Mouse (Mus musculus) liver, embryonic 12.5 days (tissue): ENCODE measurements around the gene Thap2. TPM values are rescaled to one million over a fixed set of nuclear protein-coding genes. Genes with fewer than 3 reads are reported as not detected.

Source experiments
- ATAC-seq: fragments of 200-750 bp; cut with Nextera tagmentation; 2 replicates; pipeline ENCODE4 v1.8.0; 2017; ENCODE audit warnings: moderate number of reproducible peaks, mild to moderate bottlenecking, moderate library complexity
- H3K27ac ChIP-seq: fragments of 300-500 bp; sonication (generic); 2 replicates; pipeline ENCODE4 v1.5.1; 2016; ENCODE audit warnings: mild to moderate bottlenecking
- H3K27me3 ChIP-seq: fragments of 300-500 bp; sonication (generic); replicated peaks from 2 replicates; pipeline ENCODE4 v1.6.1; 2016; ENCODE audit warnings: mild to moderate bottlenecking, moderate library complexity
- H3K36me3 ChIP-seq: fragments of 300-500 bp; sonication (generic); 2 replicates; pipeline ENCODE4 v1.6.1; 2016; ENCODE audit warnings: mild to moderate bottlenecking, moderate library complexity
- H3K4me1 ChIP-seq: fragments of 300-500 bp; sonication (generic); 2 replicates; pipeline ENCODE4 v1.6.1; 2016
- H3K4me2 ChIP-seq: fragments of 300-500 bp; sonication (generic); 2 replicates; pipeline ENCODE4 v1.6.1; 2016; ENCODE audit warnings: mild to moderate bottlenecking, moderate library complexity
- H3K4me3 ChIP-seq: fragments of 300-500 bp; sonication (generic); 2 replicates; pipeline ENCODE4 v1.5.1; 2016; ENCODE audit warnings: mild to moderate bottlenecking, moderate library complexity
- H3K9ac ChIP-seq: fragments of 300-500 bp; sonication (generic); 2 replicates; pipeline ENCODE4 v1.6.1; 2016; ENCODE audit warnings: mild to moderate bottlenecking, moderate library complexity
- H3K9me3 ChIP-seq: fragments of 300-500 bp; sonication (generic); replicated peaks from 2 replicates; pipeline ENCODE4 v1.6.1; 2016; ENCODE audit warnings: mild to moderate bottlenecking, moderate library complexity
- WGBS: fragments of 180-500 bp; shearing (Covaris S2); methylation state at CpG from one replicate; pipeline ENCODE4 v1.1.7; 2016; ENCODE audit not compliant: insufficient replicate concordance; 5-methylcytosine and 5-hydroxymethylcytosine counted together
- polyA plus RNA-seq: library from polyadenylated mRNA; unstranded; fragments of >200 nt; fragmentation: Nextera tagmentation; extraction: Ambion mirVana; gene quantifications from 2 replicates; pipeline ENCODE4 v1.2.1, GENCODE M21; 2016

Thap2 gene
- polyA plus RNA-seq, 1 experiment from 2014 or later, result 10.5 TPM

GRCm38 (mm10) chr10:115382846-115383643 lies 1.2 kb downstream of the Thap2 start:
- Histone ChIP-seq H3K9ac (peak overlapping the region; percentile 90), H3K36me3 (peaks cover 12% of the 10 kb centered on the region), H3K27ac (0 out of 2 replicates have a peak overlapping the region, but pooled peaks have one; percentile 30), H3K4me2 (peak overlapping the region; percentile 71), H3K4me1 (peaks cover 48% of the 10 kb centered on the region), H3K27me3 (no peaks in the 10 kb centered on the region), H3K9me3 (no peaks in the 10 kb centered on the region), H3K4me3 (peak overlapping the region; percentile 99)
- WGBS, result 62% methylated on average over 12 of the region's 12 CpGs
- ATAC-seq, result no peak

DNA sequence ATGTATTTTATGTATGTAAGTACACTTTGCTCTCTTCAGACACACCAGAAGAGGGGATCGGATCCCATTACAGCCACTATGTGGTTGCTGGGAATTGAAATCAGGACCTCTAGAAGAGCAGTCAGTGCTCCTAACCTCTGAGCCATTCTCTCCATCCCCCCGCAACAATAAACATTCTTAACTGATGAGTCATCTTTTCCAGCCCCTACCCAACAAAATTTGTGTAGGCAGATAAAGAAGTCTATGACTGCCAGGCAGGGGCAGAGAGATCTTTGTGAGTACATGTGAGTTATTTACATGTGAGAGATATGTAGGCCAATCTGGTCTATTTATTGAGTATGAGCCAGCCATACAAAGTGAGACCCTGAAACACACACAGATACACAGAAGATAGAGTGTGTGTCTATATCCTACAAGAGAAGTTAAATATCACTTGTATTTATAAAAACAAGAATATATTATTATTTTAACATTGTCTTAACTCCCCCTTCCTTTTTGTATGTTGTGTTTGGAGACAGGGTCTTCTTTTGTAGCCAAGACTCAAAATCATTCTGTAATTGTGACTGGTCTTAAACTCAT lies 2.6 kb downstream of the Thap2 start:
- 63% methylated on average over 2 of the region's 2 CpGs for WGBS
- Histone ChIP-seq H3K9me3 (no peaks in the 10 kb centered on the region), H3K36me3 (0 out of 2 replicates have a peak, but pooled peaks cover 7% of the 10 kb centered on the region), H3K9ac (no peak overlapping the region), H3K27ac (no peak overlapping the region), H3K4me2 (no peak overlapping the region), H3K27me3 (no peaks in the 10 kb centered on the region), H3K4me1 (peaks cover 36% of the 10 kb centered on the region), H3K4me3 (no peak overlapping the region)
- no peak for ATAC-seq

GRCm38 (mm10) chr10:115363151-115363550 lies 21.1 kb downstream of the Thap2 start:
- H3K9me3 ChIP-seq, result no peaks in the 10 kb centered on the region
- peaks cover 40% of the 10 kb centered on the region for H3K4me1 ChIP-seq
- H3K4me2 ChIP-seq, result peak overlapping the region; percentile 70
- no peaks in the 10 kb centered on the region for H3K36me3 ChIP-seq
- WGBS, result 60% methylated on average over 4 of the region's 4 CpGs
- no peaks in the 10 kb centered on the region for H3K27me3 ChIP-seq
- no peak for ATAC-seq
- peak overlapping the region; percentile 67 for H3K9ac ChIP-seq
- H3K27ac ChIP-seq, result peak overlapping the region; percentile 99
- H3K4me3 ChIP-seq, result peak overlapping the region; percentile 69

GRCm38 (mm10) chr10:115362623-115362964 lies 21.6 kb downstream of the Thap2 start:
- peak overlapping the region; percentile 70 for H3K4me2 ChIP-seq
- H3K36me3 ChIP-seq, result no peaks in the 10 kb centered on the region
- peaks cover 40% of the 10 kb centered on the region for H3K4me1 ChIP-seq
- 4% methylated on average over 9 of the region's 9 CpGs for WGBS
- ATAC-seq, result peak; percentile 43
- H3K27ac ChIP-seq, result peak overlapping the region; percentile 99
- H3K9ac ChIP-seq, result peak overlapping the region; percentile 67
- H3K27me3 ChIP-seq, result no peaks in the 10 kb centered on the region
- peak overlapping the region; percentile 69 for H3K4me3 ChIP-seq
- H3K9me3 ChIP-seq, result no peaks in the 10 kb centered on the region

- 1% methylated on average over 52 of the region's 58 CpGs for WGBS
- H3K4me3 ChIP-seq, result peak within 1 kb of the TSS; percentile 69
- peak within 1 kb of the TSS; percentile 99 for H3K27ac ChIP-seq
- H3K36me3 ChIP-seq, result peaks cover 3% of the 10 kb centered on the region
- H3K9me3 ChIP-seq, result no peaks in the 10 kb centered on the region
- peak within 1 kb of the TSS; percentile 70 for H3K4me2 ChIP-seq
- H3K27me3 ChIP-seq, result no peaks in the 10 kb centered on the region
- H3K9ac ChIP-seq, result peak within 1 kb of the TSS; percentile 67
- H3K4me1 ChIP-seq, result peaks cover 36% of the 10 kb centered on the region
- peak; percentile 99 for ATAC-seq
Measured at GRCm38 (mm10) chr10:115361840-115362622, 22.2 kb downstream of the Thap2 start, which contains the start of gene Tmem19. Gene Tmem19, minus strand, starts transcription at chr10:115362501.

DNA sequence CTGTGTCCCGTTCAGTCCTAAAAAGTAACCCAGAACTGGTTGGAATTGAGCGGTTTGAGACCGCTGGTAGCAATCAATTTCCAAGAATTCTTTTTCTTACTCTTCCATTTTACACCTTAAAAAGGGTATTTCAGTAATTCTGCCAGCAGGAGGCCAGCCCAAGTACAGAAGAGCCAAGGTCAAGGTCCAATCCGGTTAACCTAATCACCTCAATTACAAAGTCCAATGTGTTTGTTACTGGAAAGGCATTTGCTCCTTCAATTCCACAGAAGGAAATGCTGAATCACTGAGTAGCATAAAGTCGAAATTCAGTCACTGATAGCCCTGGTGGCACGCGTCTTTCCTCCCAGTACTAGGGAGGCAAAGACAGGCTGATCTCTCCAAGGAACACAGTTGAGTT lies 25.2 kb downstream of the Thap2 start:
- H3K9me3 ChIP-seq, result no peaks in the 10 kb centered on the region
- H3K9ac ChIP-seq, result no peak overlapping the region
- H3K4me3 ChIP-seq, result no peak overlapping the region
- no peak for ATAC-seq
- no peaks in the 10 kb centered on the region for H3K27me3 ChIP-seq
- peaks cover 36% of the 10 kb centered on the region for H3K4me1 ChIP-seq
- H3K27ac ChIP-seq, result no peak overlapping the region
- no peak overlapping the region; the same call in 1 of the 2 replicates for H3K4me2 ChIP-seq
- peaks cover 13% of the 10 kb centered on the region for H3K36me3 ChIP-seq
- WGBS, result 72% methylated on average over 7 of the region's 7 CpGs

DNA sequence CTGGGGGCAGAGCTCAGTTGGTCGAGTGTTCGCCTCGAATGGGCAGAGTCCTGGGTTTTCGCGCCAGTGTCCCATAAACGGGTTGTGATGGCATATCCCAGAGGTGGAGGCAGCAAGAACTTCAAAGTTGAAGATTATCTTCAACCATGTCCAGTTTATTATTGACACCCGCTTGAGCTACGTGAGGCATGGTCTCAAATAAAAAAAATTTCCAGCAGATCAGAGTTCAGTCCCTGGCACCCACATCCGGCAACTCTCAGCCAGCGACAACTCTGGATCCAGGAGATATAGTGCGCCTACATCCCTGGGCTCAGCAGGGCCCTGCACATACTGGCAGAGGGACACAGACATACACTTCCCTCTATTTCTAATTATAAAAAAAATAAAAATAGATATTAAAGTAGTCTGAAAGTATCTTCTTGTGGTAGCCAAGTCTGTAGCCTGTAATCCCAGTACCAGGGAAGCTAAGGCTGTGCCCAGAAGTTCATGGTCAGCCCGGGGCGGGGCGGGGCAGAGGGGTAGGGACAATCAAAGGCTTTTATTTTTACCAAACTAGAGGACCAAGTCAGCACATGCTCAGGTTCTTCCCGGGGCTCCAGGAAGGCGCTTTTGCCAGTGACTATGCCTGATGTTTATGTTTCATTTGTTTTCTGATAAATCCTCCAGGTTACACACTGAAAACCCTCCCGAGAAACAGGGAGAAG lies 25.9 kb downstream of the Thap2 start:
- ATAC-seq, result no peak
- H3K9ac ChIP-seq, result no peak overlapping the region
- no peaks in the 10 kb centered on the region for H3K27me3 ChIP-seq
- peaks cover 31% of the 10 kb centered on the region for H3K4me1 ChIP-seq
- no peak overlapping the region for H3K4me3 ChIP-seq
- H3K36me3 ChIP-seq, result peaks cover 13% of the 10 kb centered on the region
- H3K27ac ChIP-seq, result no peak overlapping the region
- whole genome bisulfite sequencing, result 86% methylated on average over 17 of the region's 17 CpGs
- no peak overlapping the region for H3K4me2 ChIP-seq
- H3K9me3 ChIP-seq, result no peaks in the 10 kb centered on the region

DNA sequence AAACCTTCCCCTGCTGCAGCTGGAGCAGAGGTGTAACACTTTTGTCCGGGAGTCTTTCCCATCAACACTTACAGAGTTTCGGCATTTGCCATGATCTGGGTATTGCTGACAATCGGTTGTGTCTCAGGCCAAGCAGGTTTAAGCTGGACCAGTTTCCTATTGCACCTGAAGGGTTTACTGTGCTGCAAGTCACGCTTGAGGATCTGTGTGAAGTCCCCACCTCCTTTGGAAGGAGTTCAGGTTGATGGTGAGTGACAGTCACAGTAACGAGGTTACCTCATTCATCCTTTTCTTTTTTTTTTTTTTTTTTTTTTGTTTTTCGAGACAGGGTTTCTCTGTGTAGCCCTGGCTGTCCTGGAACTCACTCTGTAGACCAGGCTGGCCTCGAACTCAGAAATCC lies 28.1 kb downstream of the Thap2 start:
- peaks cover 13% of the 10 kb centered on the region for H3K36me3 ChIP-seq
- H3K4me1 ChIP-seq, result peaks cover 26% of the 10 kb centered on the region
- no peak overlapping the region for H3K4me3 ChIP-seq
- H3K9me3 ChIP-seq, result no peaks in the 10 kb centered on the region
- 73% methylated on average over 6 of the region's 7 CpGs for WGBS
- H3K4me2 ChIP-seq, result no peak overlapping the region
- ATAC-seq, result no peak
- no peaks in the 10 kb centered on the region for H3K27me3 ChIP-seq
- no peak overlapping the region for H3K27ac ChIP-seq
- H3K9ac ChIP-seq, result no peak overlapping the region

DNA sequence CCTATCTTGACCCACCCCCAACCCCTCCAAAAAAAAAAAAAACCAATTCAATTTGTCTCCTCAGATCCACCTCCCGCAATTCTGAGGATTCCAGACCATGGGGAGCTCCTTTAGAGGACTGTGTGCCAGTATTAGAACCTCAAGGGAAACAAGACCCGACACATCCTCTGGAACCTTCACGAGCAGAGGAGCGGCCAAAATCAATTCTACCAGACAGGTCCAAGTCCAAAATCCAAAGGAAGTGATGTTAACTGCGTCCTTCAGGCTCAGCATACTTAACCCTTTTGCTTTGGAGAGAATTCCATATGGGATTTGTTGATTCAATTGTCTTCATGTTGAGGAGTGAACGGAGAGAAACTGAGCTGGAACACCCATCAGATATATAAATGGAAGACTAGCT lies 29.2 kb downstream of the Thap2 start:
- no peak for ATAC-seq
- Histone ChIP-seq H3K9ac (no peak overlapping the region), H3K4me2 (no peak overlapping the region), H3K27ac (no peak overlapping the region), H3K4me3 (no peak overlapping the region), H3K9me3 (no peaks in the 10 kb centered on the region), H3K36me3 (peaks cover 13% of the 10 kb centered on the region), H3K4me1 (peaks cover 24% of the 10 kb centered on the region), H3K27me3 (no peaks in the 10 kb centered on the region)
- 73% methylated on average over 6 of the region's 6 CpGs for WGBS

- no peak overlapping the region for H3K9ac ChIP-seq
- WGBS, result 78% methylated on average over 6 of the region's 6 CpGs
- ATAC-seq, result no peak
Measured at GRCm38 (mm10) chr10:115354553-115354952, 29.7 kb downstream of the Thap2 start.

GRCm38 (mm10) chr10:115350810-115351397 lies 33.3 kb downstream of the Thap2 start:
- no peak overlapping the region for H3K9ac ChIP-seq
- H3K4me1 ChIP-seq, result peaks cover 24% of the 10 kb centered on the region
- H3K27ac ChIP-seq, result no peak overlapping the region
- no peaks in the 10 kb centered on the region for H3K27me3 ChIP-seq
- 56% methylated on average over 2 of the region's 2 CpGs for WGBS
- H3K9me3 ChIP-seq, result no peaks in the 10 kb centered on the region
- peaks cover 10% of the 10 kb centered on the region for H3K36me3 ChIP-seq
- peak; percentile 74 for ATAC-seq
- H3K4me2 ChIP-seq, result no peak overlapping the region
- H3K4me3 ChIP-seq, result no peak overlapping the region

More at GRCm38 (mm10) chr10:115354553-115354952, 29.7 kb downstream of the Thap2 start:
- no peaks in the 10 kb centered on the region for H3K9me3 ChIP-seq
- H3K4me2 ChIP-seq, result no peak overlapping the region
- no peak overlapping the region for H3K4me3 ChIP-seq
- no peak overlapping the region for H3K27ac ChIP-seq
- H3K4me1 ChIP-seq, result peaks cover 24% of the 10 kb centered on the region
- H3K36me3 ChIP-seq, result peaks cover 13% of the 10 kb centered on the region
- no peaks in the 10 kb centered on the region for H3K27me3 ChIP-seq
